Mouse (Mus musculus): ENCODE measurements around the gene Ran.
"Not testable (repeated sequence)": the region's sequence is repeated elsewhere in the genome, so short reads cannot be mapped to it uniquely, and the experiment has no call there.

Ran gene

GRCm38 (mm10) chr5:129019497-129020299 is at the start of gene Ran:
Gene Ran, plus strand, starts transcription at chr5:129020069.
- peak; percentile 94 for DNase-seq (ENCODE audit: low spot score in 2 of 2)

GRCm38 (mm10) chr5:128970878-128971277 is 49.0 kb upstream of the Ran start:
- DNase-seq (ENCODE audit: low spot score in 2 of 2) = no peak

GRCm38 (mm10) chr5:128971298-128971697 is 48.6 kb upstream of the Ran start:
- peak; percentile 21 to 30 for DNase-seq (ENCODE audit: low spot score in 2 of 2)

GRCm38 (mm10) chr5:128976266-128976665 is 43.6 kb upstream of the Ran start:
- DNase-seq (ENCODE audit: low spot score in 2 of 2) = no peak

- DNase-seq (ENCODE audit: low spot score in 2 of 2) = not testable (repeated sequence)
Measured at GRCm38 (mm10) chr5:128977466-128977865, 42.4 kb upstream of the Ran start.

GRCm38 (mm10) chr5:128978957-128979356 is 40.9 kb upstream of the Ran start:
- no peak for DNase-seq (ENCODE audit: low spot score in 2 of 2)

GRCm38 (mm10) chr5:128980857-128981256 is 39.0 kb upstream of the Ran start:
- DNase-seq (ENCODE audit: low spot score in 2 of 2) = no peak

- DNase-seq (ENCODE audit: low spot score in 2 of 2) = peak; percentile 34 to 36
Measured at GRCm38 (mm10) chr5:128981607-128982006, 38.3 kb upstream of the Ran start.

GRCm38 (mm10) chr5:128984536-128984935 is 35.3 kb upstream of the Ran start:
- no peak for DNase-seq (ENCODE audit: low spot score in 2 of 2)

GRCm38 (mm10) chr5:128985946-128986345 is 33.9 kb upstream of the Ran start:
- no peak for DNase-seq (ENCODE audit: low spot score in 2 of 2)

GRCm38 (mm10) chr5:128987141-128987954 is 32.5 kb upstream of the Ran start:
- no peak for DNase-seq (ENCODE audit: low spot score in 2 of 2)

GRCm38 (mm10) chr5:129000706-129001468 is 19.0 kb upstream of the Ran start:
- peak; percentile 27 to 63 for DNase-seq (ENCODE audit: low spot score in 2 of 2)

GRCm38 (mm10) chr5:129002571-129003011 is 17.3 kb upstream of the Ran start:
- DNase-seq (ENCODE audit: low spot score in 2 of 2) = no peak

- no peak for DNase-seq (ENCODE audit: low spot score in 2 of 2)
Measured at GRCm38 (mm10) chr5:129005416-129005815, 14.5 kb upstream of the Ran start.

GRCm38 (mm10) chr5:129006031-129006788 is 13.7 kb upstream of the Ran start:
- peak; percentile 27 to 46 for DNase-seq (ENCODE audit: low spot score in 2 of 2)

- peak; percentile 14 to 49 for DNase-seq (ENCODE audit: low spot score in 2 of 2)
Measured at GRCm38 (mm10) chr5:129007105-129007957, 12.5 kb upstream of the Ran start.

- peak in 1 of 2 experiments; percentile 26 for DNase-seq (ENCODE audit: low spot score in 2 of 2)
Measured at GRCm38 (mm10) chr5:129008008-129008407, 11.9 kb upstream of the Ran start.

GRCm38 (mm10) chr5:129008412-129008826 is 11.4 kb upstream of the Ran start, which contains the start of gene Stx2:
Gene Stx2, minus strand, starts transcription at chr5:129008574.
- DNase-seq (ENCODE audit: low spot score in 2 of 2) = peak; percentile 90 to 92

GRCm38 (mm10) chr5:129009577-129009976 is 10.3 kb upstream of the Ran start:
- no peak for DNase-seq (ENCODE audit: low spot score in 2 of 2)

GRCm38 (mm10) chr5:129010937-129011336 is 8.9 kb upstream of the Ran start:
- no peak for DNase-seq (ENCODE audit: low spot score in 2 of 2)

Data from spleen, postnatal 36 days (tissue).